ENCODE assay signal across 10 mouse cellular contexts in the genomic region with DNA sequence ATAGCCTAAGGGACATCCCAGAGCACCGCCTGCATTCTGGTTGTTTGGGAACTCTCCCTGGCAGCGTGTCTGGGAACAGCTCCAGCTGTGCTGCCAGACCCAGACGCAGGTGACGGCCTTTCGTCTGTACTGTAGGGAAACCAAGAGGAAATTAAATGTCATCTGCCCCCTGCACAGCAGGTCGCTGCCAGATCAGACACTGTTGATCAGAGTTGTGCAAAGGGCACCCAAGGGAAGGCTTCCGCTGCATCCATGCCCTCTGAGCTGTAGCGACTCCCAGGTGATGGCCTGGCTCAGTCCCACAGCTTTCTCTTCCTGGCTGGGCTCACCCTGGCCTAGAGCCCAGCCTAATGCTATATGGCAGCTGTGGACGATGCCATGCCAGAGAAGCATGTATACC. TPM values are rescaled to one million over a fixed set of nuclear protein-coding genes. Genes with fewer than 3 reads are reported as not detected.
A peak's percentile ranks its signal among the peaks of the same experiment; 100 is the strongest.
DNase-seq lines count a peak whose midpoint lies in the region; ATAC-seq and TF ChIP-seq lines count a peak whose summit lies in the region.
"Had no signal": no experiment of that assay in that cellular context is flagged by ENCODE, and none has a peak within 500 bp of the region (broad histone marks: within the 10 kb centered on the region; RNA-seq: fewer than 3 reads in every experiment).

No protein-coding gene starts in this region.

- peak; percentile 14 for DNase-seq in kidney, adult 11 months
- DNase-seq in kidney, adult 9 months = no peak
- DNase-seq in adrenal gland, postnatal 14 days = peak; percentile 63
- DNase-seq in cerebellum, adult 2 months = peak; percentile 37 to 44
- peak; percentile 41 for DNase-seq in heart, postnatal 4 days
- no peak for DNase-seq in T-cell, adult 2 months (ENCODE audit: low spot score)
- DNase-seq in lung, postnatal 0 days (ENCODE audit: low spot score) = no peak
- DNase-seq in lung, adult 2 months = no peak

- TF ChIP-seq POLR2A in cerebellum, adult 2 months (IDR thresholded peaks at IDR 0.05; ENCODE audit: borderline replicate concordance, insufficient read depth, low read length) = no peak
- TF ChIP-seq POLR2A in lung, adult 2 months (IDR thresholded peaks at IDR 0.05; ENCODE audit: borderline replicate concordance, extremely low read depth, low read depth, low read length) = no peak

- H3K4me2 ChIP-seq in lung, postnatal 0 days (replicated peaks; ENCODE audit: low read depth, low read length) = no peak overlapping the region
- H3K4me2 ChIP-seq: liver, embryonic 15.5 days had no signal

- 24% methylated on average over 9 of the region's 9 CpGs for WGBS in cerebellum, adult 2 months
- WGBS in lung, postnatal 0 days = 70% methylated on average over 9 of the region's 9 CpGs
- whole genome bisulfite sequencing in lung, adult 2 months = 72% methylated on average over 9 of the region's 9 CpGs

- H3K9ac ChIP-seq in lung, postnatal 0 days (replicated peaks; ENCODE audit: low read depth) = no peak overlapping the region
- H3K9ac ChIP-seq: liver, embryonic 15.5 days had no signal

- TF ChIP-seq EP300 in lung, postnatal 0 days (IDR thresholded peaks at IDR 0.05) = no peak

- H3K9me3 ChIP-seq in lung, postnatal 0 days (ENCODE audit: low read length) = no peaks in the 10 kb centered on the region
- H3K9me3 ChIP-seq: liver, embryonic 15.5 days had no signal

- no peaks in the 10 kb centered on the region for H3K27me3 ChIP-seq in cerebellum, adult 2 months (ENCODE audit: control insufficient read depth, insufficient read depth, low read length)
- H3K27me3 ChIP-seq in lung, postnatal 0 days (replicated peaks; ENCODE audit: insufficient read depth, low read length) = no peaks in the 10 kb centered on the region
- H3K27me3 ChIP-seq: liver, embryonic 15.5 days had no signal

- peaks cover 5% of the 10 kb centered on the region; the same call in 1 of the 2 replicates for H3K36me3 ChIP-seq in lung, postnatal 0 days (ENCODE audit: insufficient read depth, low read length)
- H3K36me3 ChIP-seq: liver, embryonic 15.5 days had no signal

- peaks cover 32% of the 10 kb centered on the region for H3K4me1 ChIP-seq in cerebellum, adult 2 months (ENCODE audit: control insufficient read depth, insufficient read depth, low read length)
- H3K4me1 ChIP-seq in lung, postnatal 0 days (ENCODE audit: insufficient read depth, low read depth, low read length) = no peaks in the 10 kb centered on the region
- H3K4me1 ChIP-seq in lung, adult 2 months (ENCODE audit: control insufficient read depth, insufficient read depth, low read length) = no peaks in the 10 kb centered on the region

- no peak overlapping the region for H3K4me3 ChIP-seq in cerebellum, adult 2 months (replicated peaks; ENCODE audit: insufficient read depth, low read depth, low read length)
- H3K4me3 ChIP-seq in lung, postnatal 0 days (ENCODE audit: low read depth, low read length) = no peak overlapping the region
- no peak overlapping the region for H3K4me3 ChIP-seq in lung, adult 2 months (replicated peaks; ENCODE audit: extremely low read depth, low read depth, low read length)
- H3K4me3 ChIP-seq: erythroblast, embryonic 14.5 days; liver, embryonic 15.5 days had no signal

- no peak for ATAC-seq in lung, postnatal 0 days

- no peak for TF ChIP-seq CTCF in cerebellum, adult 2 months (IDR thresholded peaks at IDR 0.05; ENCODE audit: borderline replicate concordance, insufficient read depth, low read depth, low read length)
- TF ChIP-seq CTCF in lung, postnatal 0 days (IDR thresholded peaks at IDR 0.05) = no peak
- no peak for TF ChIP-seq CTCF in lung, adult 2 months (IDR thresholded peaks at IDR 0.05; ENCODE audit: insufficient read depth, low read length)

- no peak overlapping the region for H3K27ac ChIP-seq in cerebellum, adult 2 months (ENCODE audit: insufficient read depth, low read length)
- no peak overlapping the region for H3K27ac ChIP-seq in lung, postnatal 0 days (ENCODE audit: low read length)
- H3K27ac ChIP-seq: liver, embryonic 15.5 days had no signal

RNA-seq across cellular contexts. Expression of a gene that starts 58.1 kb away (rescaled TPM):
- 65.3 and 70.7 TPM in 2 replicates for total RNA-seq in adrenal gland, postnatal 14 days (2021)
- 141 and 142 TPM in 2 replicates for polyA plus RNA-seq in cerebellum, adult 2 months (2012; rRNA removed)
- 10 to 100 TPM; 81.4 to 92.0 TPM for total RNA-seq in heart, postnatal 4 days (2021)
- polyA plus RNA-seq in lung, postnatal 0 days (2015; fragmentation: Nextera tagmentation; extraction: Ambion mirVana) = 75.1 and 79.3 TPM in 2 replicates
- 74.3 and 82.4 TPM in 2 replicates for polyA plus RNA-seq in lung, adult 2 months (2012; rRNA removed)

Comparison
In these comparisons a context has a peak if more than half of its experiments do, and no peak if none do; other contexts are left out.
1. DNase-seq: peak in kidney, adult 11 months (single experiment), adrenal gland, postnatal 14 days (single experiment), cerebellum, adult 2 months (2 of 2) and heart, postnatal 4 days (single experiment); none in kidney, adult 9 months (single experiment), T-cell, adult 2 months (single experiment), lung, postnatal 0 days (single experiment) and lung, adult 2 months (single experiment).